Mouse (Mus musculus): ENCODE measurements around the gene Gm49383.

GRCm38 (mm10) chr12:69158366-69158764, 38.5 kb downstream of the Gm49383 start:
- TF ChIP-seq MAFK (IDR thresholded peaks at IDR 0.05; ENCODE audit: insufficient read depth, low read depth, low read length), result no peak
- TF ChIP-seq CHD2 (IDR thresholded peaks at IDR 0.05; ENCODE audit: low read depth, low read length), result no peak
